10 mouse cellular contexts compared by ENCODE assay signal in genomic region chr15:103214149-103214548, GRCm38 (mm10). TPM values are rescaled to one million over a fixed set of nuclear protein-coding genes. Genes with fewer than 3 reads are reported as not detected.
DNase-seq lines count a peak whose midpoint lies in the region; ATAC-seq and TF ChIP-seq lines count a peak whose summit lies in the region.
"Had no signal": no experiment of that assay in that cellular context is flagged by ENCODE, and none has a peak within 500 bp of the region (broad histone marks: within the 10 kb centered on the region; RNA-seq: fewer than 3 reads in every experiment).

No protein-coding gene starts in this region.

- ATAC-seq in kidney, embryonic 16.5 days (ENCODE audit: low FRiP score, low TSS enrichment), result no peak
- no peak for ATAC-seq in embryonic facial prominence, embryonic 12.5 days (ENCODE audit: insufficient number of reproducible peaks, insufficient read depth, low FRiP score, low TSS enrichment)
- no peak for ATAC-seq in hindbrain, embryonic 14.5 days (ENCODE audit: low FRiP score)
- ATAC-seq in megakaryocyte progenitor cell, adult 5-6 weeks (replicated peaks; ENCODE audit: poor library complexity), result no peak

- no peaks in the 10 kb centered on the region for H3K27me3 ChIP-seq in kidney, embryonic 16.5 days (ENCODE audit: insufficient read depth, low read length)
- no peaks in the 10 kb centered on the region for H3K27me3 ChIP-seq in embryonic facial prominence, embryonic 12.5 days
- no peaks in the 10 kb centered on the region for H3K27me3 ChIP-seq in hindbrain, embryonic 14.5 days (ENCODE audit: control insufficient read depth, insufficient read depth, low read length)
- no peaks in the 10 kb centered on the region for H3K27me3 ChIP-seq in myocyte (ENCODE audit: control insufficient read depth, insufficient read depth, insufficient read length)

- H3K4me3 ChIP-seq in kidney, embryonic 16.5 days (ENCODE audit: low read length), result peak overlapping the region; percentile 27
- peak overlapping the region; percentile 23 for H3K4me3 ChIP-seq in embryonic facial prominence, embryonic 12.5 days
- H3K4me3 ChIP-seq in hindbrain, embryonic 14.5 days (replicated peaks; ENCODE audit: low read length), result peak overlapping the region; percentile 36
- H3K4me3 ChIP-seq in myocyte, result peak overlapping the region; percentile 28

- H3K4me1 ChIP-seq in kidney, embryonic 16.5 days (ENCODE audit: insufficient read depth, low read length), result peaks cover 23% of the 10 kb centered on the region
- peaks cover 23% of the 10 kb centered on the region for H3K4me1 ChIP-seq in embryonic facial prominence, embryonic 12.5 days
- H3K4me1 ChIP-seq in hindbrain, embryonic 14.5 days (replicated peaks; ENCODE audit: control insufficient read depth, insufficient read depth, low read length), result peaks cover 22% of the 10 kb centered on the region

- peaks cover 93% of the 10 kb centered on the region for H3K79me2 ChIP-seq in myocyte (ENCODE audit: control insufficient read depth, insufficient read depth)

- 43% methylated on average over 2 of the region's 2 CpGs for WGBS in kidney, embryonic 16.5 days
- WGBS in embryonic facial prominence, embryonic 12.5 days, result 12% methylated on average over 2 of the region's 2 CpGs
- WGBS in hindbrain, embryonic 14.5 days, result 15% methylated on average over 2 of the region's 2 CpGs

- no peaks in the 10 kb centered on the region for H3K9me3 ChIP-seq in kidney, embryonic 16.5 days (ENCODE audit: low read length)
- no peaks in the 10 kb centered on the region for H3K9me3 ChIP-seq in embryonic facial prominence, embryonic 12.5 days
- H3K9me3 ChIP-seq in hindbrain, embryonic 14.5 days (ENCODE audit: control insufficient read depth, low read length), result no peaks in the 10 kb centered on the region

- peak overlapping the region; percentile 61 for H3K9ac ChIP-seq in kidney, embryonic 16.5 days (replicated peaks; ENCODE audit: low read length)
- H3K9ac ChIP-seq in embryonic facial prominence, embryonic 12.5 days, result peak overlapping the region; percentile 42
- H3K9ac ChIP-seq in hindbrain, embryonic 14.5 days, result peak overlapping the region; percentile 50

- no peak for TF ChIP-seq POLR2A in myocyte (IDR thresholded peaks at IDR 0.05; ENCODE audit: insufficient read length, low read depth)

- DNase-seq in kidney, adult 8-10 months, result no peak
- DNase-seq in hindbrain, embryonic 14.5 days (ENCODE audit: low spot score), result no peak
- no peak for DNase-seq in left cerebral cortex, adult 11 months (ENCODE audit: low spot score)
- DNase-seq in thymus, postnatal 36 days, result no peak
- DNase-seq: lung, adult 2 months; thymus, postnatal 4 days had no signal

- peak overlapping the region; percentile 87 for H3K27ac ChIP-seq in kidney, embryonic 16.5 days (ENCODE audit: low read length)
- H3K27ac ChIP-seq in embryonic facial prominence, embryonic 12.5 days, result peak overlapping the region; percentile 78
- H3K27ac ChIP-seq in hindbrain, embryonic 14.5 days, result peak overlapping the region; percentile 81

- peak overlapping the region; percentile 47 for H3K4me2 ChIP-seq in kidney, embryonic 16.5 days (replicated peaks; ENCODE audit: low read depth, low read length)
- peak overlapping the region; percentile 45 for H3K4me2 ChIP-seq in embryonic facial prominence, embryonic 12.5 days (replicated peaks)
- H3K4me2 ChIP-seq in hindbrain, embryonic 14.5 days (replicated peaks), result peak overlapping the region; percentile 73
- H3K4me2 ChIP-seq in myocyte (ENCODE audit: low read depth), result peak overlapping the region; percentile 98

- H3ac ChIP-seq in myocyte (ENCODE audit: control insufficient read depth, insufficient read length), result no peak overlapping the region

- H3K36me3 ChIP-seq in kidney, embryonic 16.5 days (ENCODE audit: insufficient read depth, low read length), result peaks cover 26% of the 10 kb centered on the region
- peaks cover 38% of the 10 kb centered on the region for H3K36me3 ChIP-seq in embryonic facial prominence, embryonic 12.5 days
- peaks cover 40% of the 10 kb centered on the region for H3K36me3 ChIP-seq in hindbrain, embryonic 14.5 days (replicated peaks; ENCODE audit: control insufficient read depth, insufficient read depth)
- peaks cover 41% of the 10 kb centered on the region for H3K36me3 ChIP-seq in myocyte (ENCODE audit: control insufficient read depth, insufficient read depth)

TF ChIP-seq in myocyte, 11 proteins besides CTCF, POLR2A, EP300 and RAD21:
- TF ChIP-seq MAX (IDR thresholded peaks at IDR 0.05; ENCODE audit: low read depth) (no peak), TCF12 (IDR thresholded peaks at IDR 0.05; ENCODE audit: insufficient read depth, poor library complexity, severe bottlenecking) (no peak), USF1 (IDR thresholded peaks at IDR 0.05; ENCODE audit: low read depth) (no peak), MYOG (IDR thresholded peaks at IDR 0.05; ENCODE audit: control insufficient read depth in 1 of 3, insufficient read depth in 1 of 3, insufficient read length in 2 of 3, low read depth in 2 of 3) (no peak), TCF3 (IDR thresholded peaks at IDR 0.05; ENCODE audit: insufficient read length, low read depth) (no peak), POLR2AphosphoS2 (IDR thresholded peaks at IDR 0.05; ENCODE audit: insufficient read length, low read depth) (no peak), MYOD1 (IDR thresholded peaks at IDR 0.05; ENCODE audit: control insufficient read depth in 1 of 3, insufficient read length in 2 of 3, low read depth in 2 of 3) (no peak), SRF (IDR thresholded peaks at IDR 0.05; ENCODE audit: control insufficient read depth, insufficient read length, low read depth) (no peak), CEBPB (IDR thresholded peaks at IDR 0.05; ENCODE audit: insufficient read depth, poor library complexity, severe bottlenecking) (no peak), REST (IDR thresholded peaks at IDR 0.05; ENCODE audit: insufficient read depth, insufficient read length) (no peak), E2F4 (IDR thresholded peaks at IDR 0.05; ENCODE audit: insufficient read depth) (no peak)

RNA-seq across cellular contexts. Expression of gene Cbx5, which starts 25.5 kb away (rescaled TPM):
- 109 and 120 TPM in 2 replicates for polyA plus RNA-seq in kidney, embryonic 16.5 days (2015; fragmentation: Nextera tagmentation; extraction: Ambion mirVana)
- 173 and 176 TPM in 2 replicates for polyA plus RNA-seq in embryonic facial prominence, embryonic 12.5 days (2016; fragmentation: Nextera tagmentation; extraction: Ambion mirVana)
- polyA plus RNA-seq in hindbrain, embryonic 14.5 days (2014; fragmentation: Nextera tagmentation; extraction: Ambion mirVana), result 153 and 171 TPM in 2 replicates
- 54.8 TPM for polyA plus RNA-seq in myocyte (2012; fragmentation: generic; extraction: Trizol)
- total RNA-seq in megakaryocyte progenitor cell, adult 5-6 weeks (2015), result 112 and 119 TPM in 2 replicates
- 194 and 261 TPM in 2 replicates for total RNA-seq in megakaryocyte progenitor cell, adult 5-6 weeks (2017)

RNA-seq across cellular contexts. Expression of gene Hnrnpa1, which starts 26.1 kb away (rescaled TPM):
- polyA plus RNA-seq in kidney, embryonic 16.5 days (2015; fragmentation: Nextera tagmentation; extraction: Ambion mirVana), result 831 and 924 TPM in 2 replicates
- polyA plus RNA-seq in embryonic facial prominence, embryonic 12.5 days (2016; fragmentation: Nextera tagmentation; extraction: Ambion mirVana), result 1,204 and 1,244 TPM in 2 replicates
- polyA plus RNA-seq in hindbrain, embryonic 14.5 days (2014; fragmentation: Nextera tagmentation; extraction: Ambion mirVana), result 526 and 623 TPM in 2 replicates
- polyA plus RNA-seq in myocyte (2012; fragmentation: generic; extraction: Trizol), result 285 TPM
- 700 and 701 TPM in 2 replicates for total RNA-seq in megakaryocyte progenitor cell, adult 5-6 weeks (2015)
- 1,324 and 1,596 TPM in 2 replicates for total RNA-seq in megakaryocyte progenitor cell, adult 5-6 weeks (2017)

RNA-seq across cellular contexts. Expression of gene Nfe2, which starts 44.1 kb away (rescaled TPM):
- polyA plus RNA-seq in kidney, embryonic 16.5 days (2015; fragmentation: Nextera tagmentation; extraction: Ambion mirVana), result 3.8 and 4.2 TPM in 2 replicates
- polyA plus RNA-seq in embryonic facial prominence, embryonic 12.5 days (2016; fragmentation: Nextera tagmentation; extraction: Ambion mirVana), result 4.9 and 5.2 TPM in 2 replicates
- 0.90 and 1.1 TPM in 2 replicates for polyA plus RNA-seq in hindbrain, embryonic 14.5 days (2014; fragmentation: Nextera tagmentation; extraction: Ambion mirVana)
- polyA plus RNA-seq in myocyte (2012; fragmentation: generic; extraction: Trizol), result 0.42 TPM
- total RNA-seq in megakaryocyte progenitor cell, adult 5-6 weeks (2015), result 115 and 140 TPM in 2 replicates
- 126 and 148 TPM in 2 replicates for total RNA-seq in megakaryocyte progenitor cell, adult 5-6 weeks (2017)

RNA-seq across cellular contexts. Expression of gene Smug1, which starts 47.3 kb away (rescaled TPM):
- 19.8 and 20.5 TPM in 2 replicates for polyA plus RNA-seq in kidney, embryonic 16.5 days (2015; fragmentation: Nextera tagmentation; extraction: Ambion mirVana)
- 16.6 and 18.8 TPM in 2 replicates for polyA plus RNA-seq in embryonic facial prominence, embryonic 12.5 days (2016; fragmentation: Nextera tagmentation; extraction: Ambion mirVana)
- polyA plus RNA-seq in hindbrain, embryonic 14.5 days (2014; fragmentation: Nextera tagmentation; extraction: Ambion mirVana), result 37.6 and 40.8 TPM in 2 replicates
- polyA plus RNA-seq in myocyte (2012; fragmentation: generic; extraction: Trizol), result 18.6 TPM
- 2.1 and 4.5 TPM in 2 replicates for total RNA-seq in megakaryocyte progenitor cell, adult 5-6 weeks (2015)
- 3.8 and 4.2 TPM in 2 replicates for total RNA-seq in megakaryocyte progenitor cell, adult 5-6 weeks (2017)

RNA-seq across cellular contexts. Expression of gene Copz1, which starts 58.4 kb away (rescaled TPM):
- 324 and 333 TPM in 2 replicates for polyA plus RNA-seq in kidney, embryonic 16.5 days (2015; fragmentation: Nextera tagmentation; extraction: Ambion mirVana)
- 257 and 268 TPM in 2 replicates for polyA plus RNA-seq in embryonic facial prominence, embryonic 12.5 days (2016; fragmentation: Nextera tagmentation; extraction: Ambion mirVana)
- 214 and 220 TPM in 2 replicates for polyA plus RNA-seq in hindbrain, embryonic 14.5 days (2014; fragmentation: Nextera tagmentation; extraction: Ambion mirVana)
- polyA plus RNA-seq in myocyte (2012; fragmentation: generic; extraction: Trizol), result 172 TPM
- 245 and 256 TPM in 2 replicates for total RNA-seq in megakaryocyte progenitor cell, adult 5-6 weeks (2015)
- 75.9 and 91.4 TPM in 2 replicates for total RNA-seq in megakaryocyte progenitor cell, adult 5-6 weeks (2017)

Comparison
In these comparisons a context has a peak if more than half of its experiments do, and no peak if none do; other contexts are left out.
1. H3K4me2 ChIP-seq: peak in every context shown above with its lines; median percentile 98 in myocyte; 73 in hindbrain, embryonic 14.5 days; 47 in kidney, embryonic 16.5 days; 45 in embryonic facial prominence, embryonic 12.5 days.